Mouse (Mus musculus) limb, embryonic 15.5 days (tissue): ENCODE results near the gene Qtrt2. TPM values are rescaled to one million over a fixed set of nuclear protein-coding genes. Genes with fewer than 3 reads are reported as not detected.

ENCODE experiments used
- ATAC-seq: fragments of 200-750 bp; cut with Nextera tagmentation; 2 replicates; pipeline ENCODE4 v1.8.0; 2017; ENCODE audit warnings: low read depth, moderate TSS enrichment; ENCODE audit not compliant: insufficient number of reproducible peaks, low FRiP score, low TSS enrichment
- H3K27ac ChIP-seq: fragments of 300-500 bp; sonication (generic); 2 replicates; pipeline ENCODE4 v1.5.1; 2015; ENCODE audit warnings: moderate library complexity, mild to moderate bottlenecking, inconsistent platforms
- H3K27me3 ChIP-seq: fragments of 300-500 bp; sonication (generic); 2 replicates; pipeline ENCODE4 v1.6.1; 2015; ENCODE audit warnings: inconsistent platforms
- H3K36me3 ChIP-seq: fragments of 300-500 bp; sonication (generic); 2 replicates; pipeline ENCODE4 v1.6.1; 2015; ENCODE audit warnings: inconsistent platforms
- H3K4me1 ChIP-seq: fragments of 300-500 bp; sonication (generic); 2 replicates; pipeline ENCODE4 v1.6.1; 2015; ENCODE audit warnings: inconsistent platforms
- H3K4me2 ChIP-seq: fragments of 300-500 bp; sonication (generic); 2 replicates; pipeline ENCODE4 v1.6.1; 2015; ENCODE audit warnings: mild to moderate bottlenecking, inconsistent platforms
- H3K4me3 ChIP-seq: fragments of 300-500 bp; sonication (generic); 2 replicates; pipeline ENCODE4 v1.5.1; 2015; ENCODE audit warnings: mild to moderate bottlenecking, inconsistent platforms
- H3K9ac ChIP-seq: fragments of 300-500 bp; sonication (generic); 2 replicates; pipeline ENCODE4 v1.6.1; 2015; ENCODE audit warnings: inconsistent platforms
- H3K9me3 ChIP-seq: fragments of 300-500 bp; sonication (generic); 2 replicates; pipeline ENCODE4 v1.6.1; 2016; ENCODE audit warnings: inconsistent platforms
- WGBS: fragments of 180-500 bp; shearing (Covaris S2); methylation state at CpG from one replicate; pipeline ENCODE4 v1.1.7; 2015; 5-methylcytosine and 5-hydroxymethylcytosine counted together
- polyA plus RNA-seq: library from polyadenylated mRNA; unstranded; fragments of >200 nt; fragmentation: Nextera tagmentation; extraction: Ambion mirVana; gene quantifications from 2 replicates; pipeline ENCODE4 v1.2.1, GENCODE M21; 2015

The Qtrt2 gene
- polyA plus RNA-seq, 1 experiment from 2014 or later: 27.3 TPM

- WGBS: 64% methylated on average over 4 of the region's 4 CpGs
- Histone ChIP-seq H3K9me3 (no peaks in the 10 kb centered on the region), H3K27me3 (no peaks in the 10 kb centered on the region), H3K4me3 (no peak overlapping the region), H3K9ac (no peak overlapping the region), H3K4me2 (no peak overlapping the region), H3K27ac (no peak overlapping the region), H3K4me1 (no peaks in the 10 kb centered on the region), H3K36me3 (no peaks in the 10 kb centered on the region)
- ATAC-seq: no peak
Measured at GRCm38 (mm10) chr16:43951591-43951990, 25.0 kb upstream of the Qtrt2 start.

GRCm38 (mm10) chr16:43945869-43946268 lies 19.3 kb upstream of the Qtrt2 start:
- H3K4me2 ChIP-seq: no peak overlapping the region
- no peak for ATAC-seq
- no peak overlapping the region for H3K9ac ChIP-seq
- H3K4me1 ChIP-seq: no peaks in the 10 kb centered on the region
- no peaks in the 10 kb centered on the region for H3K36me3 ChIP-seq
- no peak overlapping the region for H3K27ac ChIP-seq
- H3K27me3 ChIP-seq: no peaks in the 10 kb centered on the region
- H3K4me3 ChIP-seq: no peak overlapping the region
- WGBS: 52% methylated on average over 3 of the region's 3 CpGs
- H3K9me3 ChIP-seq: no peaks in the 10 kb centered on the region

GRCm38 (mm10) chr16:43945351-43945750 lies 18.7 kb upstream of the Qtrt2 start:
- Histone ChIP-seq H3K36me3 (no peaks in the 10 kb centered on the region), H3K4me1 (no peaks in the 10 kb centered on the region), H3K4me3 (no peak overlapping the region), H3K27me3 (no peaks in the 10 kb centered on the region), H3K9me3 (no peaks in the 10 kb centered on the region), H3K4me2 (no peak overlapping the region), H3K27ac (no peak overlapping the region), H3K9ac (no peak overlapping the region)
- 74% methylated on average over 3 of the region's 3 CpGs for WGBS
- ATAC-seq: no peak

GRCm38 (mm10) chr16:43940846-43941245 lies 14.2 kb upstream of the Qtrt2 start:
- 45% methylated on average over 4 of the region's 4 CpGs for WGBS
- Histone ChIP-seq H3K36me3 (no peaks in the 10 kb centered on the region), H3K9ac (no peak overlapping the region), H3K4me2 (no peak overlapping the region), H3K27ac (no peak overlapping the region), H3K4me3 (no peak overlapping the region), H3K27me3 (no peaks in the 10 kb centered on the region), H3K4me1 (no peaks in the 10 kb centered on the region), H3K9me3 (no peaks in the 10 kb centered on the region)
- no peak for ATAC-seq

DNA sequence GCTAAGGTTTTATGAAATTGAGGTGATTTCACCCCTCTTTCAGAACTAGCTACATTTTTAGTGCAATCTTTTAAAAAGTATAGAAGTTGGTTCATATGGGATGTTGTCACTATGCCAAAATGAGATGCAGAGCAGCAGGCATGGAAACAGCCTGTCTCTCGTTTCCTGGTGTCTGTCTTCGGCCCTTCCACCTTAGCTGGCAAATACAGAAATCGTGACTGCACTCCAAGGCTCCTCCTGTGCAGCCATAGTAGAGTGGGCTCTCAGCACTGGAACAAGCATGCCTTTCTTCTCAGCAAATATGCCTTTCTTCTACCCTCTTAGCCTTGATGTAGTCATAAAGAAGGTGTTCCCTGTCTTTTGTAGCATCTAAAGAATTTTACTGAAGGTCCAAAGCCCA lies 9.3 kb upstream of the Qtrt2 start:
- H3K4me3 ChIP-seq: no peak overlapping the region
- WGBS: 58% methylated on average over 3 of the region's 3 CpGs
- no peak for ATAC-seq
- H3K4me1 ChIP-seq: no peaks in the 10 kb centered on the region
- no peak overlapping the region for H3K27ac ChIP-seq
- H3K27me3 ChIP-seq: no peaks in the 10 kb centered on the region
- no peak overlapping the region for H3K9ac ChIP-seq
- H3K9me3 ChIP-seq: no peaks in the 10 kb centered on the region
- H3K36me3 ChIP-seq: no peaks in the 10 kb centered on the region
- no peak overlapping the region for H3K4me2 ChIP-seq

- Histone ChIP-seq H3K9me3 (no peaks in the 10 kb centered on the region), H3K27ac (no peak overlapping the region), H3K4me3 (no peak overlapping the region), H3K4me2 (no peak overlapping the region), H3K9ac (no peak overlapping the region), H3K27me3 (no peaks in the 10 kb centered on the region), H3K36me3 (no peaks in the 10 kb centered on the region), H3K4me1 (no peaks in the 10 kb centered on the region)
- 53% methylated on average over 3 of the region's 3 CpGs for WGBS
- no peak for ATAC-seq
Measured at GRCm38 (mm10) chr16:43935367-43935766, 8.8 kb upstream of the Qtrt2 start.

DNA sequence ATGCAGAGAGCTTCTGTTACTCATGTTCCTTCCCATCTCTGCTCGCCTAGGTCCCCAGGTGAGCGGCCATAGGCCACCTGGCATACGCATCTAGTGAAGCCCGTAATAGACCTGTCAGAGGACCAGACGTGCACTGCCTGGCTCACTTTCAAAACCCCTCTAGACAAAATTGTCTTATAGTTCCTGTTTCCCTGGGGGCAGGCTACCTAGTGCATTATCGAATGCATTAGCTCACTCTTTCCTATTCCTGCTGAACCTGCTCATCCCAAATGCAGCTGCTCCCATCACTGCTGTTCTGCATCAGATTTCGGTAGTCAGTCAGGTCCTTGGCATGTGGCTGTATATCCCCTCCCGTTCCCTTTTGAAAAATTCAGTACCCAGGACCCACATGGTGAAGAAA lies 8.2 kb upstream of the Qtrt2 start:
- WGBS: 67% methylated on average over 8 of the region's 8 CpGs
- H3K4me1 ChIP-seq: no peaks in the 10 kb centered on the region
- H3K9ac ChIP-seq: no peak overlapping the region
- no peaks in the 10 kb centered on the region for H3K9me3 ChIP-seq
- no peak overlapping the region for H3K27ac ChIP-seq
- no peaks in the 10 kb centered on the region for H3K27me3 ChIP-seq
- no peak overlapping the region for H3K4me2 ChIP-seq
- ATAC-seq: no peak
- no peaks in the 10 kb centered on the region for H3K36me3 ChIP-seq
- no peak overlapping the region for H3K4me3 ChIP-seq

- H3K4me2 ChIP-seq: no peak overlapping the region
- no peak for ATAC-seq
- H3K9me3 ChIP-seq: no peaks in the 10 kb centered on the region
- 77% methylated on average over 6 of the region's 6 CpGs for WGBS
- H3K4me3 ChIP-seq: no peak overlapping the region
- H3K36me3 ChIP-seq: no peaks in the 10 kb centered on the region
- no peak overlapping the region for H3K27ac ChIP-seq
- H3K27me3 ChIP-seq: no peaks in the 10 kb centered on the region
- no peak overlapping the region for H3K9ac ChIP-seq
- no peaks in the 10 kb centered on the region for H3K4me1 ChIP-seq
Measured at GRCm38 (mm10) chr16:43933041-43933440, 6.4 kb upstream of the Qtrt2 start.

DNA sequence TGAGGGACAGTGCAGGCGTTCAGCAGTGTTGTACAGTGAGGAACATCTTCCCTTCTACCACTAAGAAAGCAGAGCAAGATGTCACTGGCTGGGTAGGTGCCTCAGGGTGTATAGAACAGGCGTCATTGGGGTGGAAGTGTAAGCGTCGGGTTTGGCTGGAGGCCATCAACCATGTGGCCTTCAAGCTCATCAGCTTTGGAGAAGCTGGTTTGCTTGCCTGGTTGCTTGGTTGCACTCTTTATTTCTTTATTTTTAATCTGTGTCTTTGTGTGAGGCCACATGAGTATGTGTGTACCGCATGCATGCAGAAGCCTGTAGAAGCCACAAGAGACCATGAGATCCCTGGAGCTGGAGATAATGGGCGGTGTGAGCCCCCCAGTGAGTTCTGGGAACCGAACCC lies 5.7 kb upstream of the Qtrt2 start:
- Histone ChIP-seq H3K27me3 (no peaks in the 10 kb centered on the region), H3K4me2 (no peak overlapping the region), H3K4me1 (no peaks in the 10 kb centered on the region), H3K27ac (no peak overlapping the region), H3K9ac (no peak overlapping the region), H3K36me3 (no peaks in the 10 kb centered on the region), H3K4me3 (no peak overlapping the region), H3K9me3 (no peaks in the 10 kb centered on the region)
- 74% methylated on average over 7 of the region's 7 CpGs for WGBS
- ATAC-seq: no peak

GRCm38 (mm10) chr16:43931502-43931901 lies 4.9 kb upstream of the Qtrt2 start:
- Histone ChIP-seq H3K27me3 (no peaks in the 10 kb centered on the region), H3K4me3 (no peak overlapping the region), H3K4me2 (no peak overlapping the region), H3K27ac (no peak overlapping the region), H3K9me3 (no peaks in the 10 kb centered on the region), H3K36me3 (no peaks in the 10 kb centered on the region), H3K9ac (no peak overlapping the region), H3K4me1 (no peaks in the 10 kb centered on the region)
- no peak for ATAC-seq
- WGBS: 61% methylated on average over 3 of the region's 3 CpGs

DNA sequence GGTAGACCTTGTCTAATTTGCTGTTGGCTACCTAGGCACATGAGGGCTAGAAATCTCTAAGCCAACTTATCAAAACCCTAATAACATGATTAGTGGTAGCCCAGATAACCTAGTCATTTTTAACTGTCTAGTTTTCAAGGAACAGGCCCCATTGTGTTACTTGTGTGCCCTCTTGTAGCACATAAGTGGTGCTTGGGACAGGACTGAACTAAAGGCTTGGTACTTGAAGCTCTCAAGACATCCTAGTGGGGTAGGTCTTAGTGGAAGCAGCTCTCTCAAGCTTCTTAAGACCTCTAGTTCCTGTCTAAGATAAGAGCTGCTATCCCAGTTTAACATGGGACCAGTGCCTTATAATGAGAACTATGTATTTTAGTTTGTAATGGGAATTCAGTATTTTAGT lies 4.0 kb upstream of the Qtrt2 start:
- no peaks in the 10 kb centered on the region for H3K27me3 ChIP-seq
- H3K9ac ChIP-seq: no peak overlapping the region
- no peak overlapping the region for H3K27ac ChIP-seq
- no peaks in the 10 kb centered on the region for H3K9me3 ChIP-seq
- H3K36me3 ChIP-seq: no peaks in the 10 kb centered on the region
- no peak for ATAC-seq
- no peak overlapping the region for H3K4me2 ChIP-seq
- no peak overlapping the region for H3K4me3 ChIP-seq
- no peaks in the 10 kb centered on the region for H3K4me1 ChIP-seq

GRCm38 (mm10) chr16:43925846-43926245 lies 763 bp downstream of the Qtrt2 start:
- Histone ChIP-seq H3K4me3 (no peak overlapping the region), H3K36me3 (no peaks in the 10 kb centered on the region), H3K27me3 (no peaks in the 10 kb centered on the region), H3K9ac (no peak overlapping the region), H3K27ac (no peak overlapping the region), H3K4me2 (no peak overlapping the region), H3K4me1 (no peaks in the 10 kb centered on the region), H3K9me3 (no peaks in the 10 kb centered on the region)
- ATAC-seq: no peak
- 65% methylated on average over 1 of the region's 1 CpGs for WGBS

- 71% methylated on average over 6 of the region's 6 CpGs for WGBS
Measured at GRCm38 (mm10) chr16:43925001-43925558, 1.5 kb downstream of the Qtrt2 start.

More at GRCm38 (mm10) chr16:43925001-43925558, 1.5 kb downstream of the Qtrt2 start:
- no peak for ATAC-seq
- Histone ChIP-seq H3K4me2 (no peak overlapping the region), H3K27ac (no peak overlapping the region), H3K27me3 (no peaks in the 10 kb centered on the region), H3K36me3 (no peaks in the 10 kb centered on the region), H3K9me3 (no peaks in the 10 kb centered on the region), H3K4me3 (no peak overlapping the region), H3K9ac (no peak overlapping the region), H3K4me1 (no peaks in the 10 kb centered on the region)
